Mouse (Mus musculus) ES-E14 (cell line): ENCODE measurements around the gene Chrm3.

ENCODE experiments used
- CHD2 ChIP-seq: IDR thresholded peaks from 2 replicates; pipeline ENCODE4 v1.6.1; 2014; ENCODE audit warnings: mild to moderate bottlenecking, low read depth, low read length, inconsistent platforms
- HCFC1 ChIP-seq: IDR thresholded peaks from 2 replicates; pipeline ENCODE4 v1.6.1; 2012; ENCODE audit warnings: low read length, inconsistent platforms, borderline replicate concordance; ENCODE audit not compliant: insufficient read depth
- MAFK ChIP-seq: IDR thresholded peaks from 2 replicates; pipeline ENCODE4 v1.6.1; 2014; ENCODE audit warnings: mild to moderate bottlenecking, low read depth, low read length, inconsistent platforms; ENCODE audit not compliant: insufficient read depth
- ZC3H11A ChIP-seq: IDR thresholded peaks from 2 replicates; pipeline ENCODE4 v1.6.1; 2012; ENCODE audit warnings: low read depth, mild to moderate bottlenecking, inconsistent platforms, low read length, borderline replicate concordance
- ZNF384 ChIP-seq: IDR thresholded peaks from 2 replicates; pipeline ENCODE4 v1.6.1; 2012; ENCODE audit warnings: low read depth, low read length, inconsistent platforms

- no peak for TF ChIP-seq MAFK
- no peak for TF ChIP-seq ZC3H11A
- no peak for TF ChIP-seq ZNF384
- TF ChIP-seq HCFC1: no peak
- no peak for TF ChIP-seq CHD2
Observed at GRCm38 (mm10) chr13:10354885-10355575, 5.6 kb downstream of the Chrm3 start.
